Mouse (Mus musculus): ENCODE results near the gene Milr1. TPM values are rescaled to one million over a fixed set of nuclear protein-coding genes. Genes with fewer than 3 reads are reported as not detected.

Milr1 gene
- polyA plus RNA-seq (2012; rRNA removed), result 0.23 and 0.38 TPM in 2 replicates

DNA sequence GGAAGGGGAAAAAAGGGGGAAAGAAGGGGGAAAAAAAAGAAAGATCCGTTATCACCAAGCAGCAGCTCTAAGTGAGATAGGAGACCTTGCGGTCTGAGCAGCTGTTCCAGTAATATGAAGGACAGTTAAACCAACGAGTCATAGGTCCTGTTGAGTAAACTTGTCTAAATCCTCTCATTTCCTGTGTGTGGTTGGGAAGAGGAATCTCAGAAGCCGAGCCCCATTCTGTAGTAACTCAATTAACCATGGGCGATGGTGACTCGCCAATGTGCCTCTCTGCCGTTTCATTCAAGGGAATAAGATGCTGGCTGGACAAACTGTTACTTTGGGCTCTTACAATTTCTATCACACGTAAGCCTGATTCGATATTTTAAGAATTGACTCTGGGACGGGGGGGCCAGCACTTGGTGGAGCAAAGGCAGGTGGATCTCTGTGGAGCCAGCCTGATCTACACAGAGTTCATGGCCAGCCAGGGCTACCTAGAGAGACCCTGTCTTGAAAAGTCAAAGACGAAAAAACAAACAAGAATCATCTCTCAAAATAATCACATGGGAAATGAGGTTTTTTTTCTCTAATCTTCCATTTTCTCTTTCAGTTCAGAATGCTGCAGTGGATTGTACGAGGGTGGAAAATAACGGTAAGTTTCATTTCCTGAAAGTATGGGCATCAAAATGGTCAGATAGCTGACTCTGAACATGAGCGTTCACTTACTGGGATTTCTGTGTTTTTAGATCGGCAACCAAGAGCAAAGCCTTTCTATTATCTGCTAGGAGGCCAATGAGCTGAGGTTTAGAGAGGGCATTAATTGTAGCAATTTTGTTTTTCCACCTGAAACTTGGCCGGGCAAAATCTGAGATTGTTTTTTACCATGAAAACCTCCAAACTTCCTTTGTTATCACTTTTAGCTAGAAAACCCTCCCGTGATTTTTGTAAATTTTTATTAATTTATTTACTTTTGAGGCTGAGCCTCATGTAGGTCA lies at the start of gene Milr1:
Gene Milr1 (plus strand): TSS at position 188 of the 980 bp plus-strand sequence.
- no peaks in the 10 kb centered on the region for H3K4me1 ChIP-seq (ENCODE audit: control insufficient read depth, insufficient read depth, low read length)
- TF ChIP-seq CTCF (IDR thresholded peaks at IDR 0.05; ENCODE audit: extremely low read depth, insufficient read depth, low read length) (no peak), POLR2A (IDR thresholded peaks at IDR 0.05; ENCODE audit: extremely low read depth, insufficient read depth, low read length) (no peak)
- no peak within 1 kb of the TSS for H3K27ac ChIP-seq (ENCODE audit: insufficient read depth, low read length)
- no peak within 1 kb of the TSS for H3K4me3 ChIP-seq (ENCODE audit: insufficient read depth, low read length)

DNA sequence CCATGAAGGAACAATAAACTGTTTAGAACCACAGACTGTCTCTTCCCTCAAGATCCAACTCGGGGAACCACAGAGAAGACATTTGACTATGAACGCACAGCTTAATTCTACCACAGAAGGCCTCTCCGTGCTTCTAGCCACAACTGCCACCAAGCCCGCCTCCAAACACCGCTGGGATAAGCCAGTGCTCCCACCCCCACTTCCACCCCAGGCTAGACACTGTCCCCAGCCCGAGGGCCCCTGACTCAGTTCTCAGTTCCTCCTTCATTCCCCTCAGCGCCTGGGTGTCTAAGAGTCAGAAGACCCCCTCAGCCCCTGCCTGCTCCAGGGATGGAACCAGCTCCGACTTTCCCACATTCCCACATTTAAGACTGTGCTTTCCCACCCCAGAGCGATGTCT lies 49.4 kb upstream of the Milr1 start:
- no peak for TF ChIP-seq POLR2A (IDR thresholded peaks at IDR 0.05; ENCODE audit: extremely low read depth, insufficient read depth, low read length)
- no peak for TF ChIP-seq CTCF (IDR thresholded peaks at IDR 0.05; ENCODE audit: extremely low read depth, insufficient read depth, low read length)
- no peak overlapping the region for H3K27ac ChIP-seq (ENCODE audit: insufficient read depth, low read length)
- H3K4me1 ChIP-seq (ENCODE audit: control insufficient read depth, insufficient read depth, low read length), result no peaks in the 10 kb centered on the region
- H3K4me3 ChIP-seq (ENCODE audit: insufficient read depth, low read length), result no peak overlapping the region

DNA sequence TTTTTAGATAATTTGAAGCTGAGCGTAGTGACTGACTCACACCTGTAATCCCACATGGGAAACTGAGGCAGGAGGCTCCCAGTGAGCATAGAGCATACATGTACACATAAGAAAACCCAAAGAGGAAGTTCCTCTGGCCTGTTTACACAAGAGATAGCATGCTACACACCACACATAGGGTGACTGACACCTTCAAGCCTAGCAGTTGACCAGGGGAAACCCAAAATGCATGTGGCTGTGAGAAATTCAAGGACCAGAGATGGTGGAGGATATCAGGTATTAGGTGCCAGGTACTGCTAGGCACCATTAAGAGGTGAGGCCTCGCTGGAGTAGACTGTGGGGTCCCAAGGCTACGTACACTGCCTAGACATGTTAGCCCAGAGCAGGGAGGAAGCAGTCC lies 48.4 kb upstream of the Milr1 start:
- no peak for TF ChIP-seq CTCF (IDR thresholded peaks at IDR 0.05; ENCODE audit: extremely low read depth, insufficient read depth, low read length)
- no peak for TF ChIP-seq POLR2A (IDR thresholded peaks at IDR 0.05; ENCODE audit: extremely low read depth, insufficient read depth, low read length)
- no peak overlapping the region for H3K27ac ChIP-seq (ENCODE audit: insufficient read depth, low read length)
- H3K4me1 ChIP-seq (ENCODE audit: control insufficient read depth, insufficient read depth, low read length), result no peaks in the 10 kb centered on the region
- no peak overlapping the region for H3K4me3 ChIP-seq (ENCODE audit: insufficient read depth, low read length)

DNA sequence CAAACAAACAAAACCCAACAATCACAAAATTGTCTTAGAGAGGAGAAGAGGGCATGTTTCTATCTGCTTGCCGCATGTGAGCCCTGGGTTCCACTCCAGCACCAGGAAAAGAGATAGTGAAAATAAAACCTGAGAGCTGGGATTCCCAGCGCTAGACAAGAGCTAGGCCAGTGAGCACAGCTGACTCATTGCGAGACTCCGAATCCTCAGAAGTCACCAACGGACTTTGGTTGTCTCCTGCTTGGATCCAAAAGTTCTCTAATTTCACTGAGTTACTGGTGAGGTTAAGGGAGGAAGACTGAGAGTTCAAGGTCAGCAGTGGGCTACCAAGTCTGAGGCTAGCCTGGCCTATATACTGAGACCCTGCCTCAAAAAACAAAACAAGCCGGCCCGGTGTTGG lies 47.1 kb upstream of the Milr1 start:
- TF ChIP-seq POLR2A (IDR thresholded peaks at IDR 0.05; ENCODE audit: extremely low read depth, insufficient read depth, low read length) (no peak), CTCF (IDR thresholded peaks at IDR 0.05; ENCODE audit: extremely low read depth, insufficient read depth, low read length) (no peak)
- H3K4me1 ChIP-seq (ENCODE audit: control insufficient read depth, insufficient read depth, low read length), result no peaks in the 10 kb centered on the region
- H3K4me3 ChIP-seq (ENCODE audit: insufficient read depth, low read length), result no peak overlapping the region
- no peak overlapping the region for H3K27ac ChIP-seq (ENCODE audit: insufficient read depth, low read length)

DNA sequence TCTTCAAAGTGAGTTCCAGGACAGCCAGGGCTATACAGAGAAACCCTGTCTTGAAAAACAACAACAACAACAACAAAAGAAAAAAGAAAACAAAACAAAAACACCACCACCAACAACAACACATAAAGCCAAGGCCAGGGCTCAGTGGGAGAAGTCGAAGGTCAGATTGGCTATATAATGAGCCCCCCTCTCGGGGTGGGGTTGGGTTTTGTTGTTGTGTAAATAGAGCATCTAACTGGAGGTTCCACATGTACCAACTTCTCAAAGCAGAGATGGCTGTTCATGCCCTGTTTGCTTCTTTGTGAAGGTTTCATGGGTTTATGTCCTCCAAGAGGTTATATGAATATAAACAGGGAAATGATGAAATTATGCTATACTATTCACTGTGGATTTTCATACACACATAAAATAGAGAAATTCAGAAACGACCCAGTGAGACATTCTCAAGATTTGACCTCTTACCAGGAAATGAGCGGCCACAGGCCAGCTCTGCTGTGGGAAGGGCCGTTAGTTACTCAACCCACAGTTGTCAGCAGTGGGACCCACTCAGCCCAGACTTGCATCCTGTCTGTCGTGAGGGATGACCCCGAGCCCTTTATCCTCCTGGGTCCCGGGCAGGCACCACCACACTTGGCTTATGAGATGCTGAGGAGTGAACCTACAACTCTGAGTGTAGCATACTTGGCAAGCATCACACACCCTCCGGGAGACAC lies 46.5 kb upstream of the Milr1 start:
- Histone ChIP-seq H3K4me3 (ENCODE audit: insufficient read depth, low read length) (no peak overlapping the region), H3K27ac (ENCODE audit: insufficient read depth, low read length) (no peak overlapping the region), H3K4me1 (ENCODE audit: control insufficient read depth, insufficient read depth, low read length) (no peaks in the 10 kb centered on the region)
- TF ChIP-seq CTCF (IDR thresholded peaks at IDR 0.05; ENCODE audit: extremely low read depth, insufficient read depth, low read length), result no peak
- TF ChIP-seq POLR2A (IDR thresholded peaks at IDR 0.05; ENCODE audit: extremely low read depth, insufficient read depth, low read length), result no peak

DNA sequence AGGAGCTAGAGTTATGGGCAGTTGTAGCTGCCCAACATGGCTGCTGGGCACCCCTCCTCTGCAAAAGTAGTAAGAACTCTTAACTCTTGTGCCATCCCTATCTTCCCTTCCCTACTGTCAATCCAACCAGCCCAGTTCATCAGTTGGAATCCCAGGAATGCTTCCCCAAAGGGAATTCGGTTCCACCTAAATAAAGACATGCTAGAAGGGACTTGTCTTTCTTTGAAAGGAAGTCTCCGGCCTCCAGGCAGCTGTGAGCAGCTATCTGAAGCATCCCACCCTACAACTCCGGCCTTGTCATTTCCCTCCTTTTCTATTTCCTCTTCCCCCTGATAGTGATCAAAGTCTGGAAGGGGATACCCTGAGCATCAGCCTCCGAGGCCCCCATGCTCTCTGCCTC lies 44.8 kb upstream of the Milr1 start:
- Histone ChIP-seq H3K4me3 (ENCODE audit: insufficient read depth, low read length) (no peak overlapping the region), H3K4me1 (ENCODE audit: control insufficient read depth, insufficient read depth, low read length) (no peaks in the 10 kb centered on the region), H3K27ac (ENCODE audit: insufficient read depth, low read length) (no peak overlapping the region)
- TF ChIP-seq CTCF (IDR thresholded peaks at IDR 0.05; ENCODE audit: extremely low read depth, insufficient read depth, low read length) (no peak), POLR2A (IDR thresholded peaks at IDR 0.05; ENCODE audit: extremely low read depth, insufficient read depth, low read length) (no peak)

DNA sequence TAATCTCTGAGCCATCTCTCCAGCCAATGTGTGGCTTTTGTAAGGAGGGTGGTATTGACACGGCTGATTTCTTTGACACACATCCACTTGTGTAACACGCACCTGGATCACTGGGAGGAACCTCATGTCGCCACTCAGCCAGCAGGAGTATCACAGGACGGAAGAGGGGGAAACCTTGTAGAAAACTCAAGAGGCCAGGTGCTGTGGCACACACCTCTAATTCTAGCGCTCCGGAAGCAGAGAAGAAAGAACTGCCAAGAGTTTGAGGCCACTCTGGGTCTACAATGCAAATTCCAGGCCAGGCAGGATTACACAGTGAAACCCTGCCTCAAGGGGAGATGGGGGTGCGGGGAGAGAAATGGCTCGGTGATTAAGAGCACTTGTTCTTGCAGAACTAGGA lies 43.9 kb upstream of the Milr1 start:
- Histone ChIP-seq H3K4me3 (ENCODE audit: insufficient read depth, low read length) (no peak overlapping the region), H3K27ac (ENCODE audit: insufficient read depth, low read length) (no peak overlapping the region), H3K4me1 (ENCODE audit: control insufficient read depth, insufficient read depth, low read length) (no peaks in the 10 kb centered on the region)
- TF ChIP-seq CTCF (IDR thresholded peaks at IDR 0.05; ENCODE audit: extremely low read depth, insufficient read depth, low read length) (no peak), POLR2A (IDR thresholded peaks at IDR 0.05; ENCODE audit: extremely low read depth, insufficient read depth, low read length) (no peak)

DNA sequence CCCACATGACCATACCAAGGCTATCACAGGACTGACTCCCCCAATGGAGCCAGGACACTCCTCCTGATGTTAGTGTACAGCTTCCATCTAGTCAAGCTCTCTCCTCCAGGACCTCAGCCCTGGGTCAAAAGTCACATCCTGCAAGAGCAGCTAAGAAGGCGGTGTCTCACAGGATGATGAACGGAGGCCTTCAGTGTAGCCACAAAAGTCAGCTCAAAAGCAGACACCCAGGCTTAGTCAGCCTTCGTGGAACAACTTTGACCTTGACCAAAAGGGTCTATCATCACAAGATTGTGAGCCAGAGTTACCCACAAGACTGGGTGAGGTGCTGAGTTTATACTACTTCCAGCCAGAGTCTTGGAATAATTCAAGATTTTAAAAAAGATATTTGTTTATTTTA lies 43.2 kb upstream of the Milr1 start:
- Histone ChIP-seq H3K27ac (ENCODE audit: insufficient read depth, low read length) (no peak overlapping the region), H3K4me1 (ENCODE audit: control insufficient read depth, insufficient read depth, low read length) (no peaks in the 10 kb centered on the region), H3K4me3 (ENCODE audit: insufficient read depth, low read length) (no peak overlapping the region)
- TF ChIP-seq CTCF (IDR thresholded peaks at IDR 0.05; ENCODE audit: extremely low read depth, insufficient read depth, low read length), result no peak
- TF ChIP-seq POLR2A (IDR thresholded peaks at IDR 0.05; ENCODE audit: extremely low read depth, insufficient read depth, low read length), result no peak

DNA sequence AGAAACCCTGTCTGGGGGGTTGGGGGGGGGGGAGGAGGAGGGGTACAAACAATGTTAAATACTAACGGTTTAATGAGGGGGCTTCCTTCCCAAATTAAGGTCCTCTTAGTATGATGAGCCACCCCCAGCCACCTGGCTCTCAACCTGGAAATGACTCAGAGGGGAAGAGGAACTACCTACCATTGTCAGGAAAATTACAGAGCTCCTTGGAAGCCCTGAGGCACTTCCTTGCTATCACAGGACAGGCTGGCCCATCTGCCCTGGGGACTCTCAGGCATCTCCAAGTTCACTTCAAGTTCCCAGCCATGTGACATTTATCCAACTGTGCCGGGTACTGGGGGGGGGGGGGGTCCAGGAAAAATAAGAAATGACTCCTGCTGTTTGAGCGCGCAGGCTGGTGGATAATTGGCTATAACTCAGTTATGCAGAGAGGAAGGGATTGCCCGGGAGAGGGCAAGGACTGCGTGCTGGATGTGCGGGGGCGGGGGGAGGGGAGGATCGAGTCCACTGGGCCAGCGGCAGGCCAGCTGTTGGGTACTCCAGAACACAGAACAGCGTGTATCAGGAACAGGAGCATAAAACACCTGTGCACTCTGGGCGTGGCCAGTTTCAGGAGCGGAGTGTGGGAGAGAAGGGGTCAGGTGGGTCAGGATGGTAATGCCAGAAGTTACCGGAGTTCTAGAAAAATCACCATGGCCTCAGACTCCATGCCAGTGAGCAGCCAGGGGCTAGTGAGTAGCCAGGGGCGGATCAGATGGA lies 41.6 kb upstream of the Milr1 start:
- H3K4me1 ChIP-seq (ENCODE audit: control insufficient read depth, insufficient read depth, low read length), result no peaks in the 10 kb centered on the region
- no peak overlapping the region for H3K27ac ChIP-seq (ENCODE audit: insufficient read depth, low read length)
- H3K4me3 ChIP-seq (ENCODE audit: insufficient read depth, low read length), result no peak overlapping the region
- TF ChIP-seq POLR2A (IDR thresholded peaks at IDR 0.05; ENCODE audit: extremely low read depth, insufficient read depth, low read length) (no peak), CTCF (IDR thresholded peaks at IDR 0.05; ENCODE audit: extremely low read depth, insufficient read depth, low read length) (no peak)

Data from cortical plate, adult 2 months (tissue).